Mouse (Mus musculus): Measurements from ENCODE around the gene Evl.

The Evl gene

GRCm38 (mm10) chr12:108592866-108593265 is 38.3 kb downstream of the Evl start:
- DNase-seq, result no peak

GRCm38 (mm10) chr12:108600864-108601263 is 46.3 kb downstream of the Evl start:
- no peak for DNase-seq

GRCm38 (mm10) chr12:108601326-108601725 is 46.8 kb downstream of the Evl start:
- DNase-seq, result no peak

- no peak for DNase-seq
Observed at GRCm38 (mm10) chr12:108604546-108604945, 50.0 kb downstream of the Evl start.

GRCm38 (mm10) chr12:108605521-108606281 is 51.2 kb downstream of the Evl start:
- no peak for DNase-seq

GRCm38 (mm10) chr12:108606321-108606720 is 51.8 kb downstream of the Evl start:
- no peak for DNase-seq

GRCm38 (mm10) chr12:108609446-108609845 is 54.9 kb downstream of the Evl start:
- DNase-seq, result no peak

- no peak for DNase-seq
Observed at GRCm38 (mm10) chr12:108610255-108610654, 55.7 kb downstream of the Evl start.

GRCm38 (mm10) chr12:108613081-108613480 is 58.6 kb downstream of the Evl start:
- DNase-seq, result peak; percentile 87

- DNase-seq, result no peak
Observed at GRCm38 (mm10) chr12:108617511-108617910, 63.0 kb downstream of the Evl start.

- no peak for DNase-seq
Observed at GRCm38 (mm10) chr12:108619853-108620416, 65.4 kb downstream of the Evl start.

- DNase-seq, result no peak
Observed at GRCm38 (mm10) chr12:108622406-108622805, 67.9 kb downstream of the Evl start.

GRCm38 (mm10) chr12:108629556-108629955 is 75.0 kb downstream of the Evl start:
- no peak for DNase-seq

GRCm38 (mm10) chr12:108630741-108631688 is 76.5 kb downstream of the Evl start:
- peak; percentile 63 to 66 for DNase-seq

GRCm38 (mm10) chr12:108632501-108632900 is 78.0 kb downstream of the Evl start:
- DNase-seq, result no peak

- no peak for DNase-seq
Observed at GRCm38 (mm10) chr12:108634031-108634430, 79.5 kb downstream of the Evl start.

GRCm38 (mm10) chr12:108635501-108635900 is 81.0 kb downstream of the Evl start:
- DNase-seq, result peak; percentile 46 to 55

GRCm38 (mm10) chr12:108637440-108637839 is 82.9 kb downstream of the Evl start:
- DNase-seq, result no peak

- no peak for DNase-seq
Observed at GRCm38 (mm10) chr12:108639126-108639525, 84.6 kb downstream of the Evl start.

GRCm38 (mm10) chr12:108642019-108642418 is 87.5 kb downstream of the Evl start:
- no peak for DNase-seq

GRCm38 (mm10) chr12:108646234-108646633 is 91.7 kb downstream of the Evl start:
- no peak for DNase-seq

- DNase-seq, result no peak
Observed at GRCm38 (mm10) chr12:108647784-108648183, 93.3 kb downstream of the Evl start.

GRCm38 (mm10) chr12:108651053-108651660 is 96.6 kb downstream of the Evl start:
- peak; percentile 58 to 60 for DNase-seq

All from B cell, adult 2 months (primary cell).